Mouse (Mus musculus) liver, postnatal 0 days (tissue): ENCODE measurements around the gene Tnfrsf11a. TPM values are rescaled to one million over a fixed set of nuclear protein-coding genes. Genes with fewer than 3 reads are reported as not detected.

ENCODE experiments used
- ATAC-seq: fragments of 200-750 bp; cut with Nextera tagmentation; 2 replicates; pipeline ENCODE4 v1.8.0; 2017; ENCODE audit warnings: mild to moderate bottlenecking, moderate library complexity
- DNase-seq: peaks from one replicate; pipeline ENCODE4 v3.0.0-alpha.2; 2016
- H3K27ac ChIP-seq: fragments of 300-500 bp; sonication (generic); 2 replicates; pipeline ENCODE4 v1.5.1; 2014; ENCODE audit warnings: antibody characterized with exemption, moderate library complexity, mild to moderate bottlenecking, low read depth
- H3K27me3 ChIP-seq: fragments of 300-500 bp; sonication (generic); 2 replicates; pipeline ENCODE4 v1.6.1; 2014; ENCODE audit warnings: low read length, control low read depth, mixed read lengths; ENCODE audit not compliant: insufficient read depth
- H3K36me3 ChIP-seq: fragments of 300-500 bp; sonication (generic); replicated peaks from 2 replicates; pipeline ENCODE4 v1.6.1; 2014; ENCODE audit warnings: mild to moderate bottlenecking, control low read depth, low read length, moderate library complexity, mixed read lengths; ENCODE audit not compliant: insufficient read depth
- H3K4me1 ChIP-seq: fragments of 300-500 bp; sonication (generic); 2 replicates; pipeline ENCODE4 v1.6.1; 2014; ENCODE audit warnings: antibody characterized with exemption, mild to moderate bottlenecking, control low read depth; ENCODE audit not compliant: insufficient read depth
- H3K4me2 ChIP-seq: fragments of 300-500 bp; sonication (generic); 2 replicates; pipeline ENCODE4 v1.6.1; 2014; ENCODE audit warnings: low read depth, mild to moderate bottlenecking, low read length, moderate library complexity, mixed read lengths
- H3K4me3 ChIP-seq: fragments of 300-500 bp; sonication (generic); 2 replicates; pipeline ENCODE4 v1.5.1; 2014; ENCODE audit warnings: low read depth, low read length
- H3K9ac ChIP-seq: fragments of 300-500 bp; sonication (generic); replicated peaks from 2 replicates; pipeline ENCODE4 v1.6.1; 2014; ENCODE audit warnings: mild to moderate bottlenecking, moderate library complexity
- H3K9me3 ChIP-seq: fragments of 300-500 bp; sonication (generic); 2 replicates; pipeline ENCODE4 v1.6.1; 2016; ENCODE audit warnings: mild to moderate bottlenecking, control low read depth, low read length, mixed read lengths
- CTCF ChIP-seq: sonication (generic); IDR thresholded peaks from 2 replicates; pipeline ENCODE4 v1.5.1; 2016; ENCODE audit warnings: antibody characterized with exemption, low read depth
- EP300 ChIP-seq: IDR thresholded peaks from 2 replicates; pipeline ENCODE4 v1.6.1; 2016; ENCODE audit warnings: antibody characterized with exemption, low read depth, mild to moderate bottlenecking
- WGBS: fragments of 180-500 bp; shearing (Covaris S2); extraction: QIAGEN DNeasy Blood & Tissue Kit; methylation state at CpG from one replicate; pipeline ENCODE4 v1.1.7; 2014; ENCODE audit not compliant: insufficient replicate concordance; 5-methylcytosine and 5-hydroxymethylcytosine counted together
- polyA plus RNA-seq: library from polyadenylated mRNA; unstranded; fragments of >200 nt; fragmentation: Nextera tagmentation; extraction: Ambion mirVana; gene quantifications from 2 replicates; pipeline ENCODE4 v1.2.1, GENCODE M21; 2015

The Tnfrsf11a gene
- polyA plus RNA-seq, 1 experiment from 2014 or later = 0.89 TPM

DNA sequence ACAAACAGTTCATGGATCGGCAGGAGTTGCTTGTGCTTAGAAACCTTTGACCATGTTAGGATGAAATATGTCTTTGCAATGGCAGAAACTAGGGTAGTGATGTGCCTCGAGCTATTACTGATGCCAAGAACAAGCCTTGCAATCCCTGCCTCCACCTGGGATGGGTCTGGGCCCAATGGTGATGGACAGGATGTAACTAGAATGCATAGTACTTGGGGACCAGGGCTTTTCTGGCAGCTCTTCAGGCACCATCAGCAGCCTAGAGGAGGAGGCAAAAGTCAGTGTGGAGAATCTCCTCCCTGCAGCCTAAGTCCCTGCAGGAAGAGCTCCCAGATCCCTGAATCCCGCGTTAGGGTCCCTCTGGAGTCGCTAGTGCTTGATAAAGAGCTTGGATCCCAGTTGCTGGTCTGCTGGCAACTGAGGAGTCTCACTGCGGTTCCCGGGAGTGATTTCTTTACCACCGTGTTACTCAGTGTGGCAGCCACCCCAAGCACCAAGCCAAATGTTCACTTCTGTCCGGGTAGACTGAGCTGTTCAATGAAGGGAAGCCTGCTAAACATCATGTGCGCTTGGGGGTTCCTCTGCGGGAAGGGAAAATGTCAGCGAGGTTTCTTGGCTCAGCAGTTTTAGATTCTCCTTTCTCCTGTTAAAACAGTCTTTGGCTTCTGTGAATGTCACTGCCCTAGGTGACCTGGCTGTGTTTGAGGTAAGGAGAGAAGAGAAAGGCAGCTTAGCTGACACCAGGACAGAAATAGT lies 1.1 kb downstream of the Tnfrsf11a start:
- Histone ChIP-seq H3K9me3 (no peaks in the 10 kb centered on the region), H3K27me3 (peaks cover 16% of the 10 kb centered on the region), H3K4me1 (peaks cover 6% of the 10 kb centered on the region), H3K9ac (no peak overlapping the region), H3K27ac (no peak overlapping the region), H3K36me3 (no peaks in the 10 kb centered on the region), H3K4me2 (peak overlapping the region; percentile 88), H3K4me3 (peak overlapping the region; percentile 66)
- DNase-seq (no peak), ATAC-seq (no peak)
- no peak for TF ChIP-seq CTCF
- no peak for TF ChIP-seq EP300
- 42% methylated on average over 12 of the region's 12 CpGs for WGBS

DNA sequence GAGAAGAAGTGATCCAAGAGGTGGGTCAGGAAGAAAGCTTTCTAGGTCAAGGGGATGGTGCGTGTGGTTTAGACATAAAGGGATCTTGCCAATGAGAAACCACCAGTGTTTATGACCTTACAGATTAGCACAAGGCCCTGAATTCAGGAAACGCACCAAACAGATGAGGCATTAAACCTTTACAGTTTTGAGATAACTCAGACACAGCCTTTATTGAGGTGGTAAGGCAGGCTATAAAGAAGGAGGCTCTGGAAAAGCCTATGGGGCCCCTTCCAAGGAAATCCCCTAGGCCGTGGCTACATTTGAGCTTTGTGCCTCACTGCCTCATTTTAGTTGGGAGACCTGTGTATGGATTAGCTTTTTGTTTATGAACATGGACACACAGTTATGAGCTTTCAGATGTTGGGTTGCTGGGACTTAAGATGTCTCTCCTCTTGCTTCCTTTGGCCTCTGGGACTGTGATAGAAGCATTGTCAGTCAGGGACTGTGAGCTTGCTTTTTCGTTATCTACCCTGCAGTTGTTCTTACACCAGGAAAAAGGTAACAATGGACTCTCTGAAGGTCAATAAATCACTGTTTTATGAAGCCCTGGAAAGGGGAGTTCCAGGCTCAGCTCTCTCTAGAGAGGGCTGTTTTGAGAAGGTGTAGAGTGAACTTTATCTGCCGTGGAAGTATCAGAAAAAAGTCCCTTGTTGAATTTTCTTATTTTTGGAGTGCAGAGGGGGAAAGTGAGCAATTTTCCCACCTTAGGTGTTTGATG lies 3.9 kb downstream of the Tnfrsf11a start:
- H3K4me3 ChIP-seq = no peak overlapping the region
- DNase-seq = no peak
- 60% methylated on average over 5 of the region's 5 CpGs for WGBS
- no peaks in the 10 kb centered on the region for H3K36me3 ChIP-seq
- H3K4me1 ChIP-seq = peaks cover 6% of the 10 kb centered on the region
- TF ChIP-seq CTCF (no peak), EP300 (no peak)
- no peaks in the 10 kb centered on the region for H3K9me3 ChIP-seq
- H3K27ac ChIP-seq = no peak overlapping the region
- H3K4me2 ChIP-seq = no peak overlapping the region
- H3K9ac ChIP-seq = no peak overlapping the region
- H3K27me3 ChIP-seq = peaks cover 14% of the 10 kb centered on the region
- no peak for ATAC-seq

- TF ChIP-seq EP300 (no peak), CTCF (no peak)
- no peak for ATAC-seq
- 54% methylated on average over 4 of the region's 4 CpGs for WGBS
- no peak overlapping the region for H3K4me3 ChIP-seq
- peaks cover 11% of the 10 kb centered on the region for H3K27me3 ChIP-seq
- no peak overlapping the region for H3K4me2 ChIP-seq
- H3K4me1 ChIP-seq = peaks cover 3% of the 10 kb centered on the region
- H3K9me3 ChIP-seq = no peaks in the 10 kb centered on the region
- H3K27ac ChIP-seq = no peak overlapping the region
- no peak for DNase-seq
- H3K36me3 ChIP-seq = no peaks in the 10 kb centered on the region
- no peak overlapping the region for H3K9ac ChIP-seq
Measured at GRCm38 (mm10) chr1:105785146-105785545, 4.6 kb downstream of the Tnfrsf11a start.

- no peak for TF ChIP-seq CTCF
- no peak for TF ChIP-seq EP300
- 39% methylated on average over 6 of the region's 6 CpGs for WGBS
- ATAC-seq (no peak), DNase-seq (no peak)
- H3K27ac ChIP-seq = no peak overlapping the region
- no peaks in the 10 kb centered on the region for H3K36me3 ChIP-seq
- no peaks in the 10 kb centered on the region for H3K9me3 ChIP-seq
- no peak overlapping the region for H3K4me2 ChIP-seq
- no peaks in the 10 kb centered on the region for H3K27me3 ChIP-seq
- no peaks in the 10 kb centered on the region for H3K4me1 ChIP-seq
- H3K9ac ChIP-seq = no peak overlapping the region
- H3K4me3 ChIP-seq = no peak overlapping the region
Measured at GRCm38 (mm10) chr1:105786731-105787357, 6.3 kb downstream of the Tnfrsf11a start.

DNA sequence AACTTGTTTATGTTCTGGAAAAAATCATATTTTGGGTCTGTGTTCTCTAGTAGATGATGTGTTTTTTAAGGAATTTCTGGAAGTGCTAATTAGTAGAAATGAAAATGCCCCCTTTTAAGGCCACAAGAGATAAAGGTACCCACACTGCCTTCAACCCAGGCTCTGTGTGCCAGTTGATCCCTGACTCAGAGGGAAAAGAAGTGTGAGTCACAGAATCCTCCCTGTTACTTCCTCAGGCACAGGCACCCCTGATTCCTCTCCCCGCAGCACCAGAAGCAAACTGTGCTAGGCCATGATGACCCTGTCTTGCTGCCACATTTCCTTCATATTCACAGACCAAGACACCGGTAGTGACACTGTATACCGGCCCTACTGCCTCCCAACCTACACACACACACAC lies 9.6 kb downstream of the Tnfrsf11a start:
- DNase-seq (no peak), ATAC-seq (peak; percentile 13; the same call in 1 of the 2 replicates)
- Histone ChIP-seq H3K4me2 (no peak overlapping the region), H3K27ac (no peak overlapping the region), H3K36me3 (no peaks in the 10 kb centered on the region), H3K4me1 (no peaks in the 10 kb centered on the region), H3K9ac (no peak overlapping the region), H3K4me3 (no peak overlapping the region), H3K27me3 (no peaks in the 10 kb centered on the region), H3K9me3 (no peaks in the 10 kb centered on the region)
- TF ChIP-seq EP300 (no peak), CTCF (no peak)
- WGBS = 62% methylated on average over 3 of the region's 3 CpGs

GRCm38 (mm10) chr1:105794670-105795069 lies 14.2 kb downstream of the Tnfrsf11a start:
- Histone ChIP-seq H3K27ac (no peak overlapping the region), H3K36me3 (no peaks in the 10 kb centered on the region), H3K4me3 (no peak overlapping the region), H3K27me3 (no peaks in the 10 kb centered on the region), H3K9me3 (no peaks in the 10 kb centered on the region), H3K4me2 (no peak overlapping the region), H3K9ac (no peak overlapping the region), H3K4me1 (no peaks in the 10 kb centered on the region)
- TF ChIP-seq EP300 = no peak
- TF ChIP-seq CTCF = no peak
- no peak for ATAC-seq
- no peak for DNase-seq
- WGBS = 82% methylated on average over 6 of the region's 6 CpGs
